Mouse (Mus musculus) spleen, adult 2 months (tissue): ENCODE data around the gene Atp6v1b1.

ENCODE experiments used
- CTCF ChIP-seq: fragments of 200-500 bp; IDR thresholded peaks from 2 replicates; pipeline ENCODE4 v1.5.1; 2011; ENCODE audit warnings: mild to moderate bottlenecking, inconsistent platforms; ENCODE audit not compliant: insufficient read depth, insufficient read length, insufficient replicate concordance; ENCODE audit errors: extremely low read depth
- POLR2A ChIP-seq: fragments of 200-500 bp; IDR thresholded peaks from 2 replicates; pipeline ENCODE4 v1.6.1; 2011; ENCODE audit warnings: low read depth, low read length, inconsistent platforms

- TF ChIP-seq CTCF (no peak), POLR2A (no peak)
Observed at GRCm38 (mm10) chr6:83738596-83738995, 4.2 kb upstream of the Atp6v1b1 start.
